Mouse (Mus musculus) liver, postnatal 0 days (tissue): ENCODE measurements around the gene Cmya5. TPM values are rescaled to one million over a fixed set of nuclear protein-coding genes. Genes with fewer than 3 reads are reported as not detected.
A peak's percentile ranks its signal among the peaks of the same experiment; 100 is the strongest.

ENCODE experiments used
- ATAC-seq: fragments of 200-750 bp; cut with Nextera tagmentation; 2 replicates; pipeline ENCODE4 v1.8.0; 2017; ENCODE audit warnings: mild to moderate bottlenecking, moderate library complexity
- DNase-seq: peaks from one replicate; pipeline ENCODE4 v3.0.0-alpha.2; 2016
- H3K27ac ChIP-seq: fragments of 300-500 bp; sonication (generic); 2 replicates; pipeline ENCODE4 v1.5.1; 2014; ENCODE audit warnings: antibody characterized with exemption, moderate library complexity, mild to moderate bottlenecking, low read depth
- H3K27me3 ChIP-seq: fragments of 300-500 bp; sonication (generic); 2 replicates; pipeline ENCODE4 v1.6.1; 2014; ENCODE audit warnings: low read length, control low read depth, mixed read lengths; ENCODE audit not compliant: insufficient read depth
- H3K36me3 ChIP-seq: fragments of 300-500 bp; sonication (generic); replicated peaks from 2 replicates; pipeline ENCODE4 v1.6.1; 2014; ENCODE audit warnings: mild to moderate bottlenecking, control low read depth, low read length, moderate library complexity, mixed read lengths; ENCODE audit not compliant: insufficient read depth
- H3K4me1 ChIP-seq: fragments of 300-500 bp; sonication (generic); 2 replicates; pipeline ENCODE4 v1.6.1; 2014; ENCODE audit warnings: antibody characterized with exemption, mild to moderate bottlenecking, control low read depth; ENCODE audit not compliant: insufficient read depth
- H3K4me2 ChIP-seq: fragments of 300-500 bp; sonication (generic); 2 replicates; pipeline ENCODE4 v1.6.1; 2014; ENCODE audit warnings: low read depth, mild to moderate bottlenecking, low read length, moderate library complexity, mixed read lengths
- H3K4me3 ChIP-seq: fragments of 300-500 bp; sonication (generic); 2 replicates; pipeline ENCODE4 v1.5.1; 2014; ENCODE audit warnings: low read depth, low read length
- H3K9ac ChIP-seq: fragments of 300-500 bp; sonication (generic); replicated peaks from 2 replicates; pipeline ENCODE4 v1.6.1; 2014; ENCODE audit warnings: mild to moderate bottlenecking, moderate library complexity
- H3K9me3 ChIP-seq: fragments of 300-500 bp; sonication (generic); 2 replicates; pipeline ENCODE4 v1.6.1; 2016; ENCODE audit warnings: mild to moderate bottlenecking, control low read depth, low read length, mixed read lengths
- CTCF ChIP-seq: sonication (generic); IDR thresholded peaks from 2 replicates; pipeline ENCODE4 v1.5.1; 2016; ENCODE audit warnings: antibody characterized with exemption, low read depth
- EP300 ChIP-seq: IDR thresholded peaks from 2 replicates; pipeline ENCODE4 v1.6.1; 2016; ENCODE audit warnings: antibody characterized with exemption, low read depth, mild to moderate bottlenecking
- WGBS: fragments of 180-500 bp; shearing (Covaris S2); extraction: QIAGEN DNeasy Blood & Tissue Kit; methylation state at CpG from one replicate; pipeline ENCODE4 v1.1.7; 2014; ENCODE audit not compliant: insufficient replicate concordance; 5-methylcytosine and 5-hydroxymethylcytosine counted together
- polyA plus RNA-seq: library from polyadenylated mRNA; unstranded; fragments of >200 nt; fragmentation: Nextera tagmentation; extraction: Ambion mirVana; gene quantifications from 2 replicates; pipeline ENCODE4 v1.2.1, GENCODE M21; 2015

Gene Cmya5
- polyA plus RNA-seq, 1 experiment from 2014 or later: 0.01 TPM

GRCm38 (mm10) chr13:93072871-93073411 is 71.6 kb downstream of the Cmya5 start:
- no peaks in the 10 kb centered on the region for H3K36me3 ChIP-seq
- H3K27ac ChIP-seq: no peak overlapping the region
- H3K9ac ChIP-seq: no peak overlapping the region
- 0 out of 2 replicates have a peak, but pooled peaks cover 3% of the 10 kb centered on the region for H3K9me3 ChIP-seq
- no peak overlapping the region for H3K4me2 ChIP-seq
- 42% methylated on average over 15 of the region's 15 CpGs for WGBS
- TF ChIP-seq EP300 (no peak), CTCF (no peak)
- H3K27me3 ChIP-seq: no peaks in the 10 kb centered on the region
- no peak for ATAC-seq
- no peak for DNase-seq
- no peak overlapping the region for H3K4me3 ChIP-seq
- H3K4me1 ChIP-seq: no peaks in the 10 kb centered on the region

GRCm38 (mm10) chr13:93070406-93070805 is 74.1 kb downstream of the Cmya5 start:
- TF ChIP-seq CTCF (no peak), EP300 (no peak)
- H3K36me3 ChIP-seq: no peaks in the 10 kb centered on the region
- H3K4me3 ChIP-seq: no peak overlapping the region
- WGBS: 57% methylated on average over 8 of the region's 8 CpGs
- DNase-seq (no peak), ATAC-seq (no peak)
- H3K9me3 ChIP-seq: no peaks in the 10 kb centered on the region
- H3K9ac ChIP-seq: no peak overlapping the region
- no peaks in the 10 kb centered on the region for H3K27me3 ChIP-seq
- no peak overlapping the region for H3K27ac ChIP-seq
- no peak overlapping the region for H3K4me2 ChIP-seq
- H3K4me1 ChIP-seq: no peaks in the 10 kb centered on the region

GRCm38 (mm10) chr13:93069481-93069880 is 75.0 kb downstream of the Cmya5 start:
- Histone ChIP-seq H3K27me3 (no peaks in the 10 kb centered on the region), H3K4me3 (no peak overlapping the region), H3K4me1 (no peaks in the 10 kb centered on the region), H3K9ac (no peak overlapping the region), H3K27ac (no peak overlapping the region), H3K4me2 (no peak overlapping the region), H3K36me3 (no peaks in the 10 kb centered on the region), H3K9me3 (no peaks in the 10 kb centered on the region)
- DNase-seq (no peak), ATAC-seq (no peak)
- TF ChIP-seq EP300 (no peak), CTCF (peak; percentile 17; the same call in 1 of the 2 replicates)
- WGBS: 59% methylated on average over 4 of the region's 4 CpGs

- no peaks in the 10 kb centered on the region for H3K36me3 ChIP-seq
- no peaks in the 10 kb centered on the region for H3K9me3 ChIP-seq
- H3K4me2 ChIP-seq: no peak overlapping the region
- no peaks in the 10 kb centered on the region for H3K4me1 ChIP-seq
- H3K9ac ChIP-seq: no peak overlapping the region
- 84% methylated on average over 6 of the region's 6 CpGs for WGBS
- no peak overlapping the region for H3K27ac ChIP-seq
- no peak for DNase-seq
- TF ChIP-seq EP300 (no peak), CTCF (no peak)
- H3K4me3 ChIP-seq: no peak overlapping the region
- ATAC-seq: no peak
- no peaks in the 10 kb centered on the region for H3K27me3 ChIP-seq
Observed at GRCm38 (mm10) chr13:93068353-93068752, 76.2 kb downstream of the Cmya5 start.

GRCm38 (mm10) chr13:93062860-93063636 is 81.5 kb downstream of the Cmya5 start:
- Histone ChIP-seq H3K36me3 (no peaks in the 10 kb centered on the region), H3K4me2 (no peak overlapping the region), H3K27me3 (no peaks in the 10 kb centered on the region), H3K4me1 (no peaks in the 10 kb centered on the region), H3K4me3 (no peak overlapping the region), H3K9ac (no peak overlapping the region), H3K9me3 (no peaks in the 10 kb centered on the region), H3K27ac (no peak overlapping the region)
- 79% methylated on average over 13 of the region's 13 CpGs for WGBS
- ATAC-seq (no peak), DNase-seq (peak; percentile 55)
- TF ChIP-seq CTCF (no peak), EP300 (no peak)

GRCm38 (mm10) chr13:93061311-93061710 is 83.2 kb downstream of the Cmya5 start:
- H3K4me3 ChIP-seq: no peak overlapping the region
- no peak for TF ChIP-seq CTCF
- TF ChIP-seq EP300: no peak
- 79% methylated on average over 4 of the region's 4 CpGs for WGBS

More at GRCm38 (mm10) chr13:93061311-93061710, 83.2 kb downstream of the Cmya5 start:
- Histone ChIP-seq H3K27ac (no peak overlapping the region), H3K27me3 (0 out of 2 replicates have a peak, but pooled peaks cover 2% of the 10 kb centered on the region), H3K9ac (no peak overlapping the region), H3K9me3 (no peaks in the 10 kb centered on the region), H3K4me2 (no peak overlapping the region), H3K36me3 (no peaks in the 10 kb centered on the region), H3K4me1 (no peaks in the 10 kb centered on the region)
- DNase-seq: no peak
- no peak for ATAC-seq
